Mouse (Mus musculus): Measurements from ENCODE around the gene Slc12a8. TPM values are rescaled to one million over a fixed set of nuclear protein-coding genes. Genes with fewer than 3 reads are reported as not detected.

Gene Slc12a8
- polyA plus RNA-seq, 1 experiment from 2014 or later = 1.8 TPM

DNA sequence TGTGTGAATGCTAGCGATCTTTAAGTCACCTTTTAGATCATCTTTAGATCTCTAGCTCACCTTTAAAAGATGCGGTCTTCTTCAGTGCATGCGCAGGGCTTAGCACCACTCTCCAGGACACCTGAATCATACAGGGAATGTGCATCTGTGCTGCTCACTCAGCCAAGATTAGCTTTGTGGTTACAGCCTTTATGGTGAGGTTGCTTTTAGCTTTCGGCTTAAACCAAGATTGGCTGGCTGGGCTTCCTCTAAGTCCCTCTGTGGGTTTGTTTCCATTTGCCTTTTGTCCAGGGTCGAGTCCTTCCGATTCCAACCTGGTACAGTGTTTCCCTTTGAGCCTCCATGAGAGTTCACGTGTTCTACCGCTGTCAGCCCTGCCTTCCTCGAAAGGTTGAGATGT, 187.2 kb downstream of the Slc12a8 start:
- H3K27me3 ChIP-seq (ENCODE audit: control insufficient read depth, insufficient read depth, low read length) = no peaks in the 10 kb centered on the region
- WGBS = 85% methylated on average over 9 of the region's 9 CpGs
- H3K4me1 ChIP-seq (ENCODE audit: control insufficient read depth, insufficient read depth, low read length) = no peaks in the 10 kb centered on the region
- no peak overlapping the region for H3K27ac ChIP-seq (ENCODE audit: low read length)
- H3K36me3 ChIP-seq (ENCODE audit: control insufficient read depth, insufficient read depth, low read length) = no peaks in the 10 kb centered on the region
- no peak for ATAC-seq (ENCODE audit: insufficient number of reproducible peaks, insufficient read depth, low FRiP score, low read depth)
- H3K4me2 ChIP-seq (replicated peaks; ENCODE audit: low read depth, low read length) = no peak overlapping the region
- H3K9ac ChIP-seq (replicated peaks; ENCODE audit: low read depth, low read length) = no peak overlapping the region
- H3K9me3 ChIP-seq (ENCODE audit: control insufficient read depth, low read depth, low read length) = no peaks in the 10 kb centered on the region
- H3K4me3 ChIP-seq (ENCODE audit: low read depth, low read length) = no peak overlapping the region

DNA sequence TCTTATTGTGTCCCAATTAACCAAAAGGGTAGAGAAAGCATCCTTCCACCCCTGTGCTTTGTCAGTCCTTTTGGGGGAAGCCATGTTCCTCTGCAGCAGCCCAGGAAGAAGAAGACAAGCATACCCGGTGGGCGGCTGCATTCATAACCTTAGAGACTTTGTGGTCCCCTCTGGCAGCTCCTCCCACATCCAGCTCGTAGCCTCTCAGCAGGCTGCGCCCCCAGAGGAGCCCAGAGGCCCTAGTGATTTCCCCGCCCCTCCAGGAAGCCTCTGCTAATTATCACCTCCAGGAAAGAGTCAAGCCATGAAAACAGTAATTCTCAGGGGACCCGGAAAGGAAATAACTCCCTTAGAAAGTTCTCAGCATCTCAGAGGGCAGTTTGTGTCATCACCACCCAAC, 188.1 kb downstream of the Slc12a8 start:
- Histone ChIP-seq H3K9me3 (ENCODE audit: control insufficient read depth, low read depth, low read length) (no peaks in the 10 kb centered on the region), H3K4me3 (ENCODE audit: low read depth, low read length) (no peak overlapping the region), H3K9ac (replicated peaks; ENCODE audit: low read depth, low read length) (no peak overlapping the region), H3K27me3 (ENCODE audit: control insufficient read depth, insufficient read depth, low read length) (no peaks in the 10 kb centered on the region), H3K4me1 (ENCODE audit: control insufficient read depth, insufficient read depth, low read length) (no peaks in the 10 kb centered on the region), H3K27ac (ENCODE audit: low read length) (no peak overlapping the region), H3K4me2 (replicated peaks; ENCODE audit: low read depth, low read length) (no peak overlapping the region), H3K36me3 (ENCODE audit: control insufficient read depth, insufficient read depth, low read length) (no peaks in the 10 kb centered on the region)
- WGBS = 21% methylated on average over 6 of the region's 6 CpGs
- ATAC-seq (ENCODE audit: insufficient number of reproducible peaks, insufficient read depth, low FRiP score, low read depth) = no peak

DNA sequence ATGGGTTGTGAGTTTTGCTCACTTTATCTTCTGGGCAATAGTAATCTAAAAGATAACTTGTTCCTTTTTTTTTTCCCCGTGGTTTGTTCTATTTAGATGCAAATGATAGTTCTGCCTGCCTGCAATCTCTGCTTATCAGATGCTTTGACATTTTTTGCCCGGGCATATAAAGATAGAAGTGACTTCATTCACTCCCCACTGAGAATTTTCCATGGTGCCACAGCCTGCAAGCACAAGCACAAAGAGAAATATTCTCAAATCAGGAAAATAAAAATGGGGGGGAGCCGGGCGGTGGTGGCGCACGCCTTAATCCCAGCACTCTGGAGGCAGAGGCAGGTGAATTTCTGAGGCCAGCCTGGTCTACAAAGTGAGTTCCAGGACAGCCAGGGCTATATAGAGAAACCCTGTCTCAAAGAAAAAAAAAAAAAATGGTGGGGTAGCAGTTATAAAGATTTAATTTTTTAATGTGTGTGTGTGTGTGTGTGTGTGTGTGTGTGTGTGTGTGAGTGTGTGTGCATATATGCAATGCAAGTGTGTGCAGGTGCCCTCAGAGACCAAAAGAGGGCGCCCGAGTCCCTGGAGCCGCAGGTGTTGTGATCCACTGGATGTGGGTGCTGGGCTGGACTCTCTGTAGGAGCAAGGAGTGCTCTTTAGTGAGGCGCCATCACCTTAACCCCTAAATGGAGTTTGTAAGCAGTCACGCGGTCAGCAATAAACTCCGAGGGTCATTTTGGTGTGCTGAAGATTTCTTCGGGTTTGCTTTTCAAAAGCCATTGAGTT, 189.2 kb downstream of the Slc12a8 start:
- Histone ChIP-seq H3K9me3 (ENCODE audit: control insufficient read depth, low read depth, low read length) (no peaks in the 10 kb centered on the region), H3K27me3 (ENCODE audit: control insufficient read depth, insufficient read depth, low read length) (no peaks in the 10 kb centered on the region), H3K36me3 (ENCODE audit: control insufficient read depth, insufficient read depth, low read length) (peaks cover 7% of the 10 kb centered on the region; the same call in 1 of the 2 replicates), H3K27ac (ENCODE audit: low read length) (no peak overlapping the region), H3K4me3 (ENCODE audit: low read depth, low read length) (no peak overlapping the region), H3K9ac (replicated peaks; ENCODE audit: low read depth, low read length) (no peak overlapping the region), H3K4me2 (replicated peaks; ENCODE audit: low read depth, low read length) (no peak overlapping the region), H3K4me1 (ENCODE audit: control insufficient read depth, insufficient read depth, low read length) (no peaks in the 10 kb centered on the region)
- WGBS = 94% methylated on average over 14 of the region's 14 CpGs
- no peak for ATAC-seq (ENCODE audit: insufficient number of reproducible peaks, insufficient read depth, low FRiP score, low read depth)

DNA sequence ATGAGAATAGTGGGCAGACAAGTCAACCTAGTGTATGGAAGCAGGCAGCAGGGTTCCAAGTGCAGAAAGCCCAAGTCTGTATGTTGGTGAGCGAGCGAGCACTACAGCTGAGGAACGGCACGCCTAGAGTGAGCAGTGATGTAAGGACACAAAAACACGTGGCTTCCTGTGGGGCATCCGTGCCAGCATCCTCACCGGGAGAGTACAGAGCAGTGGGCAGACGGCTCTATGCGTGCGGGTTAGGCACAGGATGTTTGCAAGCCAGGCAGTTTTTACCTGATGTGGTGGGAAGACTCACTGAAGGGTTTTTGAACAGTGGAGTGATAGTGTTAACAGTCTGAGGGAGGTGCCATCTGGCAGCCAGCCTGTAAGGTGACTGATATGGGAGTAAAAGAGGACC, 190.9 kb downstream of the Slc12a8 start:
- H3K27ac ChIP-seq (ENCODE audit: low read length) = no peak overlapping the region
- 91% methylated on average over 10 of the region's 10 CpGs for WGBS
- no peaks in the 10 kb centered on the region for H3K4me1 ChIP-seq (ENCODE audit: control insufficient read depth, insufficient read depth, low read length)
- H3K27me3 ChIP-seq (ENCODE audit: control insufficient read depth, insufficient read depth, low read length) = no peaks in the 10 kb centered on the region
- H3K9ac ChIP-seq (replicated peaks; ENCODE audit: low read depth, low read length) = no peak overlapping the region
- H3K4me2 ChIP-seq (replicated peaks; ENCODE audit: low read depth, low read length) = no peak overlapping the region
- no peak for ATAC-seq (ENCODE audit: insufficient number of reproducible peaks, insufficient read depth, low FRiP score, low read depth)
- H3K9me3 ChIP-seq (ENCODE audit: control insufficient read depth, low read depth, low read length) = no peaks in the 10 kb centered on the region
- no peak overlapping the region for H3K4me3 ChIP-seq (ENCODE audit: low read depth, low read length)
- H3K36me3 ChIP-seq (ENCODE audit: control insufficient read depth, insufficient read depth, low read length) = peaks cover 7% of the 10 kb centered on the region; the same call in 1 of the 2 replicates

DNA sequence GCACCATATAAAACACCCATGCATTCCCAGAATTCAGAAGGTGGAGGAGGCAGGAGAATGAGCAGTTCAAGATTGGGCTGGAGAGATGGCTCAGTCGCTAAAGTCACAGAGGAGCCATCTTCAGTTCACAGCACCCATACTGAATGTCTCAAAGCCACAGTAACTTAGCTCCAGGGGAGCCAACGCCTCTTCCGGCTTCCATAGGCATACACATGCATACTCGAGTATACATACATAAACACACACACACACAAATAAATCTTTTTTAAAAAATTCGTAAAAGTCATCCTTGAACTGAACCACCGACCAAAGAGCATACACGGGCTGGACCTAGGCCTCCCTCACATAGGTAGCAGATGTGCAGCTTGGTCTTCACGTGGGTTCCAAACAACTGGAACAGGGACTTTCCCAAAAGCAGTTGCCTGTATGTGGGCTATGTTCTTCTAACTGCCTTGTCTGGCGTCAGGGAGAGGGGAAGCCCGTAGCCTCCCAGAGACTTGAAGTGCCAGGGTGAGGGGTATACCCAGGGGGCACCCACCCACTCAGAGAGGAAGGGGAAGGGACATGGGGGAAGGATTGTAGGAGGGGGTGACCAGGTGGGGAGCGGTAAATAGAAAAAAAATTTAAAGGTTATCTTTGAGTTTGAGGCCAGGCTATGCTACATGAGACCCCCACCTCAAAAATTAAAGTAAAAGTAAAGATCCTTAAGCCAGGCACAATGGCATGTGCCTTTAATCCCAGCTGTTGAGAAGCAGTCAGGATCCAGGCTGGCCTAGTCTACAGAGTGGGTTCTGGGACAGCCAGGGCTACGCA, 191.7 kb downstream of the Slc12a8 start:
- Histone ChIP-seq H3K27me3 (ENCODE audit: control insufficient read depth, insufficient read depth, low read length) (no peaks in the 10 kb centered on the region), H3K4me3 (ENCODE audit: low read depth, low read length) (no peak overlapping the region), H3K9ac (replicated peaks; ENCODE audit: low read depth, low read length) (no peak overlapping the region), H3K36me3 (ENCODE audit: control insufficient read depth, insufficient read depth, low read length) (peaks cover 7% of the 10 kb centered on the region; the same call in 1 of the 2 replicates), H3K27ac (ENCODE audit: low read length) (no peak overlapping the region), H3K4me1 (ENCODE audit: control insufficient read depth, insufficient read depth, low read length) (no peaks in the 10 kb centered on the region), H3K4me2 (replicated peaks; ENCODE audit: low read depth, low read length) (no peak overlapping the region), H3K9me3 (ENCODE audit: control insufficient read depth, low read depth, low read length) (no peaks in the 10 kb centered on the region)
- ATAC-seq (ENCODE audit: insufficient number of reproducible peaks, insufficient read depth, low FRiP score, low read depth) = no peak
- WGBS = 90% methylated on average over 12 of the region's 12 CpGs

Other genes starting within 250 kb of the Slc12a8 start
- 55.1 and 60.2 TPM in 2 replicates for gene Zfp148, start 136.5 kb upstream of the Slc12a8 start, polyA plus RNA-seq (2014; fragmentation: Nextera tagmentation; extraction: Ambion mirVana)
- gene Heg1, start 167.0 kb downstream of the Slc12a8 start, polyA plus RNA-seq (2014; fragmentation: Nextera tagmentation; extraction: Ambion mirVana) = 22.9 and 27.2 TPM in 2 replicates

Measured in stomach, embryonic 14.5 days (tissue).